ENCODE assay signal across 29 mouse cellular contexts in the genomic region with DNA sequence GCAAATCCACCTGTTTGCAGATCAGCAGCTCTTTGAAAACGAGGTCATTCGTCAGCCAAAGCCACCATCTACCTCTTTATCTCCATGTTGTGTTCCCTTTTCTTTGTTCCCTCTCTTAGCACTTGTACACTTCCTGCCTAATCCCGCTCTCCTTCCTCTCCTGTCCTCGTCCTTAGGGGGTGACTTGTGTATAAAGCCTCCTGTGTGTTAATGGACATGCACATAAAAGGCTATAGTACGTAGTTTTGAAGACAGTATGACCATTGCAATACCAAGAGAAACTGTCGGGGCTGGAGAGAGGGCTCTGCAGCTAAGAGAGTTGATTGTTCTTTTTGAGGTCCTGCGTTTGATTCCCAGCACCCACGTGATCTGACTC. TPM values are rescaled to one million over a fixed set of nuclear protein-coding genes. Genes with fewer than 3 reads are reported as not detected.
DNase-seq lines count a peak whose midpoint lies in the region; ATAC-seq lines count a peak whose summit lies in the region.
"Had no signal": no experiment of that assay in that cellular context is flagged by ENCODE, and none has a peak within 500 bp of the region (broad histone marks: within the 10 kb centered on the region; RNA-seq: fewer than 3 reads in every experiment).

No protein-coding gene starts in this region.

- H3K27ac ChIP-seq in embryonic facial prominence, embryonic 14.5 days (replicated peaks; ENCODE audit: low read depth, low read length) = no peak overlapping the region
- no peak overlapping the region for H3K27ac ChIP-seq in embryonic facial prominence, embryonic 10.5 days (replicated peaks)
- peak overlapping the region; percentile 72; the same call in 1 of the 2 replicates for H3K27ac ChIP-seq in hindbrain, embryonic 13.5 days
- no peak overlapping the region for H3K27ac ChIP-seq in hindbrain, embryonic 16.5 days (ENCODE audit: low read depth, low read length)
- H3K27ac ChIP-seq in forebrain, embryonic 13.5 days = peak overlapping the region; percentile 15
- H3K27ac ChIP-seq in hindbrain, embryonic 15.5 days (replicated peaks) = no peak overlapping the region
- H3K27ac ChIP-seq: embryonic facial prominence, embryonic 15.5 days; gastrocnemius, adult 2 months; heart, adult 2 months; kidney, postnatal 0 days; limb, embryonic 13.5 days; lung, embryonic 15.5 days; neural tube, embryonic 12.5 days had no signal

- H3K4me2 ChIP-seq in embryonic facial prominence, embryonic 14.5 days (ENCODE audit: low read depth, low read length) = no peak overlapping the region
- peak overlapping the region; percentile 26; the same call in 1 of the 2 replicates for H3K4me2 ChIP-seq in hindbrain, embryonic 13.5 days
- no peak overlapping the region for H3K4me2 ChIP-seq in hindbrain, embryonic 16.5 days (ENCODE audit: low read length)
- peak overlapping the region; percentile 28 for H3K4me2 ChIP-seq in forebrain, embryonic 13.5 days
- H3K4me2 ChIP-seq in hindbrain, embryonic 15.5 days = no peak overlapping the region
- H3K4me2 ChIP-seq: embryonic facial prominence, embryonic 15.5 days; heart, embryonic 12.5 days; limb, embryonic 13.5 days; liver, embryonic 11.5 days; lung, embryonic 15.5 days; midbrain, embryonic 11.5 days had no signal

- 0 out of 2 replicates have a peak, but pooled peaks have one; percentile 12 for ATAC-seq in embryonic facial prominence, embryonic 14.5 days (ENCODE audit: low read depth)
- ATAC-seq in hindbrain, embryonic 13.5 days (ENCODE audit: low FRiP score) = no peak
- ATAC-seq in hindbrain, embryonic 16.5 days = no peak
- peak; percentile 48; the same call in 1 of the 2 replicates for ATAC-seq in forebrain, embryonic 13.5 days
- ATAC-seq in hindbrain, embryonic 15.5 days (ENCODE audit: low FRiP score, low read depth) = 0 out of 2 replicates have a peak, but pooled peaks have one; percentile 11
- ATAC-seq: activated CD4-positive, CD25-positive, alpha-beta regulatory T cell, adult 4 months had no signal

- H3K9ac ChIP-seq in embryonic facial prominence, embryonic 14.5 days (ENCODE audit: low read depth, low read length) = no peak overlapping the region
- no peak overlapping the region for H3K9ac ChIP-seq in hindbrain, embryonic 13.5 days
- H3K9ac ChIP-seq in hindbrain, embryonic 16.5 days (ENCODE audit: low read depth, low read length) = no peak overlapping the region
- H3K9ac ChIP-seq in forebrain, embryonic 13.5 days = no peak overlapping the region
- no peak overlapping the region for H3K9ac ChIP-seq in hindbrain, embryonic 15.5 days
- H3K9ac ChIP-seq: embryonic facial prominence, embryonic 15.5 days; heart, embryonic 12.5 days; limb, embryonic 13.5 days; lung, embryonic 15.5 days; neural tube, embryonic 12.5 days had no signal

- H3K9me3 ChIP-seq in embryonic facial prominence, embryonic 14.5 days (ENCODE audit: control insufficient read depth, low read length) = no peaks in the 10 kb centered on the region
- H3K9me3 ChIP-seq in embryonic facial prominence, embryonic 10.5 days = no peaks in the 10 kb centered on the region
- H3K9me3 ChIP-seq in hindbrain, embryonic 13.5 days = no peaks in the 10 kb centered on the region
- H3K9me3 ChIP-seq in hindbrain, embryonic 16.5 days (ENCODE audit: control insufficient read depth, low read length) = no peaks in the 10 kb centered on the region
- no peaks in the 10 kb centered on the region for H3K9me3 ChIP-seq in forebrain, embryonic 13.5 days (replicated peaks)
- H3K9me3 ChIP-seq in hindbrain, embryonic 15.5 days = no peaks in the 10 kb centered on the region
- H3K9me3 ChIP-seq: embryonic facial prominence, embryonic 15.5 days; heart, embryonic 12.5 days; limb, embryonic 13.5 days; lung, embryonic 15.5 days; neural tube, embryonic 12.5 days had no signal

- 72% methylated on average over 8 of the region's 8 CpGs for WGBS in embryonic facial prominence, embryonic 14.5 days
- 62% methylated on average over 8 of the region's 8 CpGs for WGBS in embryonic facial prominence, embryonic 10.5 days
- WGBS in hindbrain, embryonic 13.5 days = 59% methylated on average over 8 of the region's 8 CpGs
- 57% methylated on average over 8 of the region's 8 CpGs for WGBS in hindbrain, embryonic 16.5 days
- WGBS in forebrain, embryonic 13.5 days = 24% methylated on average over 8 of the region's 8 CpGs
- 59% methylated on average over 8 of the region's 8 CpGs for WGBS in hindbrain, embryonic 15.5 days

- no peaks in the 10 kb centered on the region for H3K27me3 ChIP-seq in embryonic facial prominence, embryonic 14.5 days (replicated peaks; ENCODE audit: control insufficient read depth, insufficient read depth, low read length)
- H3K27me3 ChIP-seq in embryonic facial prominence, embryonic 10.5 days (replicated peaks; ENCODE audit: low read depth, poor library complexity, severe bottlenecking) = no peaks in the 10 kb centered on the region
- H3K27me3 ChIP-seq in hindbrain, embryonic 13.5 days = no peaks in the 10 kb centered on the region
- no peaks in the 10 kb centered on the region for H3K27me3 ChIP-seq in hindbrain, embryonic 16.5 days (replicated peaks; ENCODE audit: control insufficient read depth, insufficient read depth, low read length)
- no peaks in the 10 kb centered on the region for H3K27me3 ChIP-seq in forebrain, embryonic 13.5 days
- H3K27me3 ChIP-seq in hindbrain, embryonic 15.5 days = no peaks in the 10 kb centered on the region
- H3K27me3 ChIP-seq: CH12.LX; embryonic facial prominence, embryonic 15.5 days; heart, embryonic 12.5 days; limb, embryonic 13.5 days; lung, embryonic 15.5 days; neural tube, embryonic 12.5 days had no signal

- H3K36me3 ChIP-seq in embryonic facial prominence, embryonic 14.5 days (ENCODE audit: control insufficient read depth, insufficient read depth, low read length) = no peaks in the 10 kb centered on the region
- H3K36me3 ChIP-seq in embryonic facial prominence, embryonic 10.5 days (replicated peaks) = no peaks in the 10 kb centered on the region
- H3K36me3 ChIP-seq in hindbrain, embryonic 13.5 days = no peaks in the 10 kb centered on the region
- H3K36me3 ChIP-seq in hindbrain, embryonic 16.5 days (ENCODE audit: control insufficient read depth, insufficient read depth, low read length) = no peaks in the 10 kb centered on the region
- no peaks in the 10 kb centered on the region for H3K36me3 ChIP-seq in forebrain, embryonic 13.5 days (ENCODE audit: poor library complexity, severe bottlenecking)
- no peaks in the 10 kb centered on the region for H3K36me3 ChIP-seq in hindbrain, embryonic 15.5 days
- H3K36me3 ChIP-seq: embryonic facial prominence, embryonic 15.5 days; heart, embryonic 12.5 days; limb, embryonic 13.5 days; lung, embryonic 15.5 days; neural tube, embryonic 12.5 days had no signal

- no peak for DNase-seq in embryonic facial prominence, embryonic 14.5 days (ENCODE audit: low spot score)
- DNase-seq in embryonic facial prominence, embryonic 10.5 days (ENCODE audit: low spot score) = no peak
- no peak for DNase-seq in frontal cortex, postnatal 10 days (ENCODE audit: low spot score in 2 of 2)
- DNase-seq in gastrocnemius, postnatal 10 days = no peak
- DNase-seq: adrenal gland, adult 2 months; adrenal gland, postnatal 36 days; cerebellum, adult 18-20 months; cerebellum, postnatal 10 days; gastrocnemius, adult 2 months; heart, adult 2 months; heart, postnatal 4 days; kidney, adult 18-20 months; kidney, postnatal 4 days; thymus, adult 2 months; thymus, postnatal 36 days had no signal

- peaks cover 4% of the 10 kb centered on the region; the same call in 1 of the 2 replicates for H3K4me1 ChIP-seq in embryonic facial prominence, embryonic 14.5 days (ENCODE audit: control insufficient read depth, insufficient read depth, low read length)
- H3K4me1 ChIP-seq in embryonic facial prominence, embryonic 10.5 days = peaks cover 20% of the 10 kb centered on the region
- peaks cover 22% of the 10 kb centered on the region for H3K4me1 ChIP-seq in hindbrain, embryonic 13.5 days (replicated peaks)
- H3K4me1 ChIP-seq in hindbrain, embryonic 16.5 days (ENCODE audit: control insufficient read depth, insufficient read depth, low read depth, low read length) = peaks cover 3% of the 10 kb centered on the region
- H3K4me1 ChIP-seq in forebrain, embryonic 13.5 days = peaks cover 21% of the 10 kb centered on the region
- H3K4me1 ChIP-seq in hindbrain, embryonic 15.5 days (replicated peaks) = peaks cover 22% of the 10 kb centered on the region
- H3K4me1 ChIP-seq: embryonic facial prominence, embryonic 15.5 days; heart, embryonic 12.5 days; lung, embryonic 15.5 days had no signal

- no peak overlapping the region for H3K4me3 ChIP-seq in embryonic facial prominence, embryonic 14.5 days (ENCODE audit: low read depth, low read length)
- H3K4me3 ChIP-seq in embryonic facial prominence, embryonic 10.5 days = no peak overlapping the region
- H3K4me3 ChIP-seq in hindbrain, embryonic 13.5 days = no peak overlapping the region
- no peak overlapping the region for H3K4me3 ChIP-seq in hindbrain, embryonic 16.5 days (ENCODE audit: low read length)
- no peak overlapping the region for H3K4me3 ChIP-seq in forebrain, embryonic 13.5 days
- H3K4me3 ChIP-seq in hindbrain, embryonic 15.5 days = no peak overlapping the region
- H3K4me3 ChIP-seq: embryonic facial prominence, embryonic 15.5 days; gastrocnemius, adult 2 months; heart, adult 2 months; heart, embryonic 12.5 days; limb, embryonic 13.5 days; lung, embryonic 15.5 days; neural tube, embryonic 12.5 days had no signal

RNA-seq across cellular contexts. Expression of a gene that starts 48.2 kb away (rescaled TPM):
- polyA plus RNA-seq in embryonic facial prominence, embryonic 14.5 days (2014; fragmentation: Nextera tagmentation; extraction: Ambion mirVana) = 72.7 and 77.5 TPM in 2 replicates
- polyA plus RNA-seq in embryonic facial prominence, embryonic 10.5 days (2016; fragmentation: Nextera tagmentation; extraction: Ambion mirVana) = 77.6 and 79.5 TPM in 2 replicates
- 81.2 and 83.0 TPM in 2 replicates for polyA plus RNA-seq in hindbrain, embryonic 13.5 days (2015; fragmentation: Nextera tagmentation; extraction: Ambion mirVana)
- polyA plus RNA-seq in hindbrain, embryonic 16.5 days (2015; fragmentation: Nextera tagmentation; extraction: Ambion mirVana) = 85.7 and 101 TPM in 2 replicates
- polyA plus RNA-seq in forebrain, embryonic 13.5 days (2015; fragmentation: Nextera tagmentation; extraction: Ambion mirVana) = 74.2 and 84.3 TPM in 2 replicates
- polyA plus RNA-seq in hindbrain, embryonic 15.5 days (2015; fragmentation: Nextera tagmentation; extraction: Ambion mirVana) = 95.2 and 109 TPM in 2 replicates
- 10 to 100 TPM; 56.2 to 59.8 TPM for total RNA-seq in gastrocnemius, postnatal 10 days (2021)

Comparison
In these comparisons a context has a peak if more than half of its experiments do, and no peak if none do; other contexts are left out.
1. ATAC-seq: peak in embryonic facial prominence, embryonic 14.5 days (single experiment), forebrain, embryonic 13.5 days (single experiment) and hindbrain, embryonic 15.5 days (single experiment); none in hindbrain, embryonic 13.5 days (single experiment) and hindbrain, embryonic 16.5 days (single experiment).
2. H3K27ac ChIP-seq: peak in hindbrain, embryonic 13.5 days (single experiment) and forebrain, embryonic 13.5 days (single experiment); none in embryonic facial prominence, embryonic 14.5 days (single experiment), embryonic facial prominence, embryonic 10.5 days (single experiment), hindbrain, embryonic 16.5 days (single experiment) and hindbrain, embryonic 15.5 days (single experiment).
3. H3K4me2 ChIP-seq: peak in hindbrain, embryonic 13.5 days (single experiment) and forebrain, embryonic 13.5 days (single experiment); none in embryonic facial prominence, embryonic 14.5 days (single experiment), hindbrain, embryonic 16.5 days (single experiment) and hindbrain, embryonic 15.5 days (single experiment).